In genomic region chr13:45910348-45910747, GRCm38 (mm10) we compare ENCODE assay signal across 24 mouse cellular contexts. TPM values are rescaled to one million over a fixed set of nuclear protein-coding genes. Genes with fewer than 3 reads are reported as not detected.
DNase-seq lines count a peak whose midpoint lies in the region; ATAC-seq and TF ChIP-seq lines count a peak whose summit lies in the region.
"Had no signal": no experiment of that assay in that cellular context is flagged by ENCODE, and none has a peak within 500 bp of the region (broad histone marks: within the 10 kb centered on the region; RNA-seq: fewer than 3 reads in every experiment).

No protein-coding gene starts in this region.

- H3K9me3 ChIP-seq in CH12.LX (replicated peaks; ENCODE audit: low read length) = no peaks in the 10 kb centered on the region
- no peaks in the 10 kb centered on the region for H3K9me3 ChIP-seq in midbrain, embryonic 14.5 days (ENCODE audit: control insufficient read depth, low read length)
- H3K9me3 ChIP-seq: embryonic facial prominence, embryonic 13.5 days; embryonic facial prominence, embryonic 15.5 days; forebrain, embryonic 10.5 days; forebrain, embryonic 12.5 days had no signal

- intact Hi-C loops in heart, postnatal 36 days (cut with DNase I) = no loop called here

- TF ChIP-seq EP300 in CH12.LX (IDR thresholded peaks at IDR 0.05; ENCODE audit: low read length) = peak; percentile 87

- no peaks in the 10 kb centered on the region for H3K27me3 ChIP-seq in CH12.LX (replicated peaks)
- no peaks in the 10 kb centered on the region for H3K27me3 ChIP-seq in midbrain, embryonic 14.5 days (ENCODE audit: control insufficient read depth, insufficient read depth, low read length)
- H3K27me3 ChIP-seq: embryonic facial prominence, embryonic 13.5 days; embryonic facial prominence, embryonic 15.5 days; forebrain, embryonic 12.5 days had no signal

- no peak overlapping the region for H3K9ac ChIP-seq in CH12.LX (ENCODE audit: insufficient read depth, low read depth)
- H3K9ac ChIP-seq in midbrain, embryonic 14.5 days (replicated peaks; ENCODE audit: low read length) = no peak overlapping the region
- H3K9ac ChIP-seq: embryonic facial prominence, embryonic 13.5 days; embryonic facial prominence, embryonic 15.5 days; forebrain, embryonic 12.5 days had no signal

- H3K79me2 ChIP-seq in CH12.LX (replicated peaks; ENCODE audit: control insufficient read depth, extremely low read depth, insufficient read depth, poor library complexity, severe bottlenecking) = peaks cover 46% of the 10 kb centered on the region

- peaks cover 54 to 95% of the 10 kb centered on the region in 2 experiments for H3K4me1 ChIP-seq in CH12.LX (ENCODE audit: control insufficient read depth in 1 of 2, insufficient read depth in 2 of 2)
- peaks cover 7% of the 10 kb centered on the region; the same call in 1 of the 2 replicates for H3K4me1 ChIP-seq in midbrain, embryonic 14.5 days (ENCODE audit: control insufficient read depth, insufficient read depth, low read length)

- H3K27ac ChIP-seq in CH12.LX (ENCODE audit: insufficient read depth, low read depth) = peak overlapping the region; percentile 38; the same call in 1 of the 2 replicates
- H3K27ac ChIP-seq in midbrain, embryonic 14.5 days (replicated peaks; ENCODE audit: low read depth, low read length) = no peak overlapping the region
- H3K27ac ChIP-seq: embryonic facial prominence, embryonic 13.5 days; embryonic facial prominence, embryonic 15.5 days; forebrain, embryonic 10.5 days; forebrain, embryonic 12.5 days had no signal

- peaks cover 0 to 24% of the 10 kb centered on the region in 2 experiments for H3K36me3 ChIP-seq in CH12.LX (replicated peaks in 1 of 2; ENCODE audit: control insufficient read depth in 1 of 2, insufficient read depth in 1 of 2, low read length in 1 of 2)
- no peaks in the 10 kb centered on the region for H3K36me3 ChIP-seq in midbrain, embryonic 14.5 days (ENCODE audit: control insufficient read depth, insufficient read depth, low read length)
- H3K36me3 ChIP-seq: embryonic facial prominence, embryonic 13.5 days; embryonic facial prominence, embryonic 15.5 days; forebrain, embryonic 10.5 days; forebrain, embryonic 12.5 days had no signal

- TF ChIP-seq POLR2A in CH12.LX (IDR thresholded peaks at IDR 0.05; ENCODE audit: low read depth, low read length) = no peak

- in situ Hi-C loops in CH12.LX (cut with MboI; ENCODE audit: low pct_ligation_motif_present, low pct_unique_long_range_greater_than_20kb, low sequenced_read_pairs) = no loop called here

- dilution Hi-C loops in CH12.LX (cut with MboI; ENCODE audit: extremely low pct_ligation_motif_present, extremely low pct_unique_long_range_greater_than_20kb, low sequenced_read_pairs) = no loop called here

- peak; percentile 81 for DNase-seq in heart, adult 11 months
- no peak for DNase-seq in heart, postnatal 36 days
- peak; percentile 87 for DNase-seq in A20 (ENCODE audit: low read depth, low spot score)
- peak; percentile 72 for DNase-seq in CH12.LX (ENCODE audit: extremely low read depth)
- no peak for DNase-seq in yolk sac, embryonic 10.5 days (ENCODE audit: low spot score)
- no peak for DNase-seq in midbrain, embryonic 14.5 days
- DNase-seq: adrenal gland, adult 2 months; adrenal gland, postnatal 10 days; adrenal gland, postnatal 25 days; cerebellum, adult 11 months; cerebellum, adult 18-20 months; cerebellum, adult 8-10 months; cerebellum, adult 9-11 months; cerebellum, postnatal 14 days; cerebellum, postnatal 36 days; embryo, embryonic 11 days had no signal

- H3K4me2 ChIP-seq in CH12.LX (ENCODE audit: insufficient read depth, low read depth, poor library complexity, severe bottlenecking) = peak overlapping the region; percentile 62
- H3K4me2 ChIP-seq in midbrain, embryonic 14.5 days (ENCODE audit: low read length) = no peak overlapping the region
- H3K4me2 ChIP-seq: embryonic facial prominence, embryonic 13.5 days; embryonic facial prominence, embryonic 15.5 days; forebrain, embryonic 12.5 days had no signal

- WGBS in midbrain, embryonic 14.5 days = 92% methylated on average over 7 of the region's 7 CpGs

- TF ChIP-seq CTCF in CH12.LX (conservative IDR thresholded peaks at IDR 0.05 in 1 of 2, IDR thresholded peaks at IDR 0.05 in 1 of 2; ENCODE audit: low read depth in 2 of 2, low read length in 2 of 2) = no peak

- H3K4me3 ChIP-seq in CH12.LX (replicated peaks in 1 of 3; ENCODE audit: low read depth in 2 of 3, low read length in 2 of 3, poor library complexity in 1 of 3) = no peak overlapping the region
- no peak overlapping the region for H3K4me3 ChIP-seq in midbrain, embryonic 14.5 days (replicated peaks; ENCODE audit: low read depth, low read length)
- H3K4me3 ChIP-seq: embryonic facial prominence, embryonic 13.5 days; embryonic facial prominence, embryonic 15.5 days; erythroblast, embryonic 14.5 days; forebrain, embryonic 10.5 days; forebrain, embryonic 12.5 days had no signal

- ATAC-seq in midbrain, embryonic 14.5 days (ENCODE audit: low FRiP score, low TSS enrichment) = no peak
- ATAC-seq: CD4-positive, CD25-positive, alpha-beta regulatory T cell, adult 4 months; forebrain, embryonic 14.5 days; forebrain, embryonic 16.5 days had no signal

- TF ChIP-seq RAD21 in CH12.LX (IDR thresholded peaks at IDR 0.05; ENCODE audit: low read depth, low read length) = no peak

TF ChIP-seq in CH12.LX, 34 proteins besides CTCF, POLR2A, EP300 and RAD21:
- TF ChIP-seq MAX (IDR thresholded peaks at IDR 0.05; ENCODE audit: low read length) (no peak), RCOR1 (conservative IDR thresholded peaks at IDR 0.05; ENCODE audit: low read depth, low read length) (0 out of 2 replicates have a peak, but pooled peaks have one; percentile 51), UBTF (IDR thresholded peaks at IDR 0.05; ENCODE audit: low read depth, low read length) (no peak), POLR2AphosphoS2 (IDR thresholded peaks at IDR 0.05; ENCODE audit: low read depth, low read length) (no peak), CHD1 (IDR thresholded peaks at IDR 0.05; ENCODE audit: low read depth, low read length) (no peak), MEF2A (IDR thresholded peaks at IDR 0.05; ENCODE audit: borderline replicate concordance, low read depth, low read length) (no peak), BHLHE40 (IDR thresholded peaks at IDR 0.05; ENCODE audit: low read depth, low read length) (peak; percentile 23; the same call in 1 of the 2 replicates), JUN (IDR thresholded peaks at IDR 0.05; ENCODE audit: insufficient read depth, low read depth, low read length) (peak; percentile 61; the same call in 1 of the 2 replicates), TCF12 (IDR thresholded peaks at IDR 0.05; ENCODE audit: low read depth, low read length) (no peak), ETS1 (conservative IDR thresholded peaks at IDR 0.05; ENCODE audit: low read depth, low read length) (0 out of 2 replicates have a peak, but pooled peaks have one; percentile 29), E2F4 (IDR thresholded peaks at IDR 0.05; ENCODE audit: insufficient replicate concordance, low read depth, low read length) (no peak), IRF4 (IDR thresholded peaks at IDR 0.05; ENCODE audit: low read depth, low read length) (peak; percentile 94), PAX5 (IDR thresholded peaks at IDR 0.05; ENCODE audit: low read length) (no peak), MYC (IDR thresholded peaks at IDR 0.05; ENCODE audit: low read depth, low read length) (0 out of 2 replicates have a peak, but pooled peaks have one; percentile 25), TBP (conservative IDR thresholded peaks at IDR 0.05; ENCODE audit: low read depth, low read length) (no peak), NRF1 (IDR thresholded peaks at IDR 0.05; ENCODE audit: low read depth, low read length) (no peak), USF1 (IDR thresholded peaks at IDR 0.05; ENCODE audit: low read depth, low read length) (no peak), JUND (conservative IDR thresholded peaks at IDR 0.05; ENCODE audit: low read depth, low read length) (peak; percentile 81), HCFC1 (IDR thresholded peaks at IDR 0.05; ENCODE audit: low read depth, low read length) (no peak), USF2 (conservative IDR thresholded peaks at IDR 0.05; ENCODE audit: low read depth, low read length) (no peak), ZC3H11A (IDR thresholded peaks at IDR 0.05; ENCODE audit: low read depth, low read length) (no peak)
TF ChIP-seq in CH12.LX: peak in this region for 7.

RNA-seq across cellular contexts. Expression of gene Atxn1, which starts 54.5 kb away (rescaled TPM):
- total RNA-seq in heart, postnatal 36 days (2021) = 10 to 100 TPM; 33.0 to 35.0 TPM
- 13.1 and 13.6 TPM in 2 replicates for total RNA-seq in CH12.LX (2012; rRNA removed)
- total RNA-seq in CH12.LX (2014; rRNA removed) = 8.0 and 8.2 TPM in 2 replicates
- 9.3 and 9.7 TPM in 2 replicates for polyA plus RNA-seq in CH12.LX (2012; ENCODE audit: insufficient read length, low read depth)
- 7.3 and 8.7 TPM in 2 replicates for polyA plus RNA-seq in midbrain, embryonic 14.5 days (2014; fragmentation: Nextera tagmentation; extraction: Ambion mirVana)

Comparison
In these comparisons a context has a peak if more than half of its experiments do, and no peak if none do; other contexts are left out.
1. DNase-seq: peak in heart, adult 11 months (single experiment), A20 (single experiment) and CH12.LX (single experiment); none in heart, postnatal 36 days (0 of 2), yolk sac, embryonic 10.5 days (single experiment) and midbrain, embryonic 14.5 days (single experiment).